Mouse (Mus musculus) heart, adult 2 months (tissue): Measurements from ENCODE around the gene Erg.

ENCODE experiments used
- CTCF ChIP-seq: fragments of 200-600 bp; IDR thresholded peaks from 2 replicates; pipeline ENCODE4 v1.8.1; 2022; ENCODE audit warnings: antibody characterized with exemption, mild to moderate bottlenecking, moderate library complexity
- EP300 ChIP-seq: fragments of 200-500 bp; IDR thresholded peaks from 2 replicates; pipeline ENCODE4 v1.6.1; 2011; ENCODE audit warnings: low read depth, low read length, control low read depth; ENCODE audit not compliant: insufficient read depth
- POLR2A ChIP-seq: fragments of 200-500 bp; IDR thresholded peaks from 2 replicates; pipeline ENCODE4 v1.6.1; 2011; ENCODE audit warnings: mild to moderate bottlenecking, low read depth, low read length, control low read depth; ENCODE audit not compliant: insufficient read depth

- TF ChIP-seq EP300 (no peak), CTCF (no peak), POLR2A (no peak)
Observed at GRCm38 (mm10) chr16:95506051-95506450, 80.3 kb downstream of the Erg start.
